Mouse (Mus musculus) MEL (cell line): Measurements from ENCODE around the gene Slc35b1. TPM values are rescaled to one million over a fixed set of nuclear protein-coding genes. Genes with fewer than 3 reads are reported as not detected.

Experiments
- DNase-seq: peaks from one replicate; pipeline ENCODE4 v3.0.0; 2011; ENCODE audit warnings: low read depth, low spot score
- H3K27ac ChIP-seq: 2 replicates; pipeline ENCODE4 v1.5.1; 2012; ENCODE audit warnings: low read depth, mild to moderate bottlenecking, control low read depth, low read length, moderate library complexity; ENCODE audit not compliant: control insufficient read depth
- H3K27me3 ChIP-seq, 2 experiments: fragments of 150-350 bp in 1 of 2; sonication (generic) in 1 of 2; 2 replicates each; pipeline ENCODE4 v1.6.1; 2012; ENCODE audit warnings: low read length in 2 of 2, mild to moderate bottlenecking in 2 of 2, improper control_type of control experiment in 1 of 2, moderate library complexity in 1 of 2; ENCODE audit not compliant: insufficient read depth in 2 of 2, control insufficient read depth in 1 of 2
- H3K36me3 ChIP-seq, 2 experiments: 2 replicates each; pipeline ENCODE4 v1.6.1; 2012 to 2014; ENCODE audit warnings: low read length in 2 of 2, improper control_type of control experiment in 1 of 2, inconsistent platforms in 1 of 2, mild to moderate bottlenecking in 1 of 2; ENCODE audit not compliant: insufficient read depth in 2 of 2, control insufficient read depth in 1 of 2
- H3K4me1 ChIP-seq, 2 experiments: fragments of 150-350 bp in 1 of 2; sonication (generic) in 1 of 2; 2 replicates each; pipeline ENCODE4 v1.6.1; 2012; ENCODE audit warnings: low read length in 2 of 2, improper control_type of control experiment in 1 of 2, mild to moderate bottlenecking in 1 of 2; ENCODE audit not compliant: insufficient read depth in 2 of 2, control insufficient read depth in 1 of 2
- H3K4me3 ChIP-seq, 2 experiments: fragments of 150-350 bp in 1 of 2; sonication (generic) in 1 of 2; 2 replicates each; pipeline ENCODE4 v1.5.1; 2012; ENCODE audit warnings: low read depth in 2 of 2, low read length in 2 of 2, mild to moderate bottlenecking in 2 of 2, moderate library complexity in 2 of 2, control low read depth in 1 of 2, improper control_type of control experiment in 1 of 2; ENCODE audit not compliant: control insufficient read depth in 1 of 2, insufficient read depth in 1 of 2
- H3K79me2 ChIP-seq: 2 replicates; pipeline ENCODE4 v1.6.1; 2012; ENCODE audit warnings: mild to moderate bottlenecking, low read length, moderate library complexity; ENCODE audit not compliant: control insufficient read depth, poor library complexity, insufficient read depth
- H3K9ac ChIP-seq: 2 replicates; pipeline ENCODE4 v1.6.1; 2012; ENCODE audit warnings: low read depth, mild to moderate bottlenecking, control low read depth, low read length, moderate library complexity; ENCODE audit not compliant: control insufficient read depth, poor library complexity, severe bottlenecking
- H3K9me3 ChIP-seq: fragments of 150-350 bp; sonication (generic); replicated peaks from 2 replicates; pipeline ENCODE4 v1.6.1; 2012; ENCODE audit warnings: mild to moderate bottlenecking, low read length, improper control_type of control experiment, moderate library complexity; ENCODE audit not compliant: insufficient read depth
- BHLHE40 ChIP-seq: IDR thresholded peaks from 2 replicates; pipeline ENCODE4 v1.6.1; 2012; ENCODE audit warnings: low read depth, mild to moderate bottlenecking, inconsistent platforms, low read length, improper control_type of control experiment, borderline replicate concordance
- CHD1 ChIP-seq: IDR thresholded peaks from 2 replicates; pipeline ENCODE4 v1.6.1; 2012; ENCODE audit warnings: low read depth, mild to moderate bottlenecking, inconsistent platforms, low read length, improper control_type of control experiment
- CHD2 ChIP-seq: IDR thresholded peaks from 2 replicates; pipeline ENCODE4 v1.6.1; 2011; ENCODE audit warnings: low read length, improper control_type of control experiment
- CTCF ChIP-seq, 3 experiments: IDR thresholded peaks in 2 of 3; conservative IDR thresholded peaks in 1 of 3; 2 replicates each; pipeline ENCODE4 v1.5.1; 2011 to 2012; ENCODE audit warnings: low read length in 3 of 3, low read depth in 2 of 3, mild to moderate bottlenecking in 2 of 3, improper control_type of control experiment in 1 of 3, inconsistent platforms in 1 of 3, mixed read lengths in 1 of 3, moderate library complexity in 1 of 3; ENCODE audit not compliant: control insufficient read depth in 1 of 3, insufficient read depth in 1 of 3, poor library complexity in 1 of 3, severe bottlenecking in 1 of 3
- E2F4 ChIP-seq: IDR thresholded peaks from 2 replicates; pipeline ENCODE4 v1.6.1; 2011; ENCODE audit warnings: low read depth, low read length, improper control_type of control experiment, borderline replicate concordance
- EP300 ChIP-seq, 2 experiments: IDR thresholded peaks; 2 replicates each; pipeline ENCODE4 v1.6.1; 2011; ENCODE audit warnings: improper control_type of control experiment in 2 of 2, low read length in 2 of 2, low read depth in 1 of 2, mild to moderate bottlenecking in 1 of 2
- ETS1 ChIP-seq: IDR thresholded peaks from 2 replicates; pipeline ENCODE4 v1.6.1; 2012; ENCODE audit warnings: low read depth, mild to moderate bottlenecking, inconsistent platforms, low read length, improper control_type of control experiment, moderate library complexity
- GABPA ChIP-seq: IDR thresholded peaks from 2 replicates; pipeline ENCODE4 v1.6.1; 2012; ENCODE audit warnings: low read depth, mild to moderate bottlenecking, inconsistent platforms, low read length, improper control_type of control experiment, moderate library complexity
- GATA1 ChIP-seq: IDR thresholded peaks from 2 replicates; pipeline ENCODE4 v1.6.1; 2011; ENCODE audit warnings: low read depth, low read length, improper control_type of control experiment
- HCFC1 ChIP-seq: IDR thresholded peaks from 2 replicates; pipeline ENCODE4 v1.6.1; 2012; ENCODE audit warnings: low read depth, mild to moderate bottlenecking, inconsistent platforms, low read length, improper control_type of control experiment, moderate library complexity
- MAFK ChIP-seq: IDR thresholded peaks from 2 replicates; pipeline ENCODE4 v1.6.1; 2011; ENCODE audit warnings: low read depth, mild to moderate bottlenecking, low read length, improper control_type of control experiment, borderline replicate concordance
- MAX ChIP-seq: IDR thresholded peaks from 2 replicates; pipeline ENCODE4 v1.6.1; 2011; ENCODE audit warnings: low read length, improper control_type of control experiment
- MEF2A ChIP-seq: IDR thresholded peaks from 2 replicates; pipeline ENCODE4 v1.6.1; 2014; ENCODE audit warnings: low read depth, mild to moderate bottlenecking, inconsistent platforms, low read length, improper control_type of control experiment; ENCODE audit not compliant: poor library complexity, insufficient replicate concordance, severe bottlenecking; ENCODE audit errors: extremely low read depth
- MXI1 ChIP-seq: IDR thresholded peaks from 2 replicates; pipeline ENCODE4 v1.6.1; 2011; ENCODE audit warnings: mild to moderate bottlenecking, low read depth, low read length, improper control_type of control experiment
- MYB ChIP-seq: IDR thresholded peaks from 2 replicates; pipeline ENCODE4 v1.6.1; 2011; ENCODE audit warnings: mild to moderate bottlenecking, low read depth, low read length, improper control_type of control experiment
- NELFE ChIP-seq: IDR thresholded peaks from 2 replicates; pipeline ENCODE4 v1.6.1; 2011; ENCODE audit warnings: low read depth, low read length, improper control_type of control experiment
- POLR2A ChIP-seq, 2 experiments: IDR thresholded peaks; 2 replicates each; pipeline ENCODE4 v1.6.1; 2011 to 2012; ENCODE audit warnings: low read length in 2 of 2, mild to moderate bottlenecking in 2 of 2, control low read depth in 1 of 2, improper control_type of control experiment in 1 of 2, low read depth in 1 of 2, moderate library complexity in 1 of 2; ENCODE audit not compliant: control insufficient read depth in 1 of 2, insufficient read depth in 1 of 2, poor library complexity in 1 of 2
- POLR2AphosphoS2 ChIP-seq: IDR thresholded peaks from 2 replicates; pipeline ENCODE4 v1.6.1; 2011; ENCODE audit warnings: low read length, improper control_type of control experiment
- POLR2AphosphoS5 ChIP-seq: IDR thresholded peaks from 2 replicates; pipeline ENCODE4 v1.6.1; 2012; ENCODE audit warnings: low read depth, borderline replicate concordance, mild to moderate bottlenecking, inconsistent platforms, low read length, moderate library complexity, mixed read lengths
- SMC3 ChIP-seq: IDR thresholded peaks from 2 replicates; pipeline ENCODE4 v1.6.1; 2011; ENCODE audit warnings: low read depth, low read length, improper control_type of control experiment
- TAL1 ChIP-seq: IDR thresholded peaks from 2 replicates; pipeline ENCODE4 v1.6.1; 2012; ENCODE audit warnings: mild to moderate bottlenecking, inconsistent platforms, low read length, moderate library complexity, mixed read lengths
- TBP ChIP-seq: IDR thresholded peaks from 2 replicates; pipeline ENCODE4 v1.8.0; 2011; ENCODE audit warnings: low read depth, low read length, improper control_type of control experiment
- ZC3H11A ChIP-seq: IDR thresholded peaks from 2 replicates; pipeline ENCODE4 v1.6.1; 2012; ENCODE audit warnings: low read depth, mild to moderate bottlenecking, inconsistent platforms, low read length, improper control_type of control experiment
- ZMIZ1 ChIP-seq: IDR thresholded peaks from 2 replicates; pipeline ENCODE4 v1.6.1; 2012; ENCODE audit warnings: low read depth, mild to moderate bottlenecking, inconsistent platforms, low read length, improper control_type of control experiment, moderate library complexity
- polyA plus RNA-seq, 2 experiments: library from polyadenylated mRNA; stranded (reverse) in 1 of 2; unstranded in 1 of 2; fragments of >175 nt in 1 of 2; fragments of >200 nt in 1 of 2; gene quantifications; 2 replicates each; pipeline versions ENCODE4 v1.2.1 to v1.2.4; 2012; ENCODE audit warnings: low replicate concordance in 2 of 2, low read depth in 1 of 2; ENCODE audit not compliant: insufficient read length in 2 of 2, insufficient read depth in 1 of 2, missing spikeins in 1 of 2
- total RNA-seq: library from RNA; depleted of rRNA; stranded (reverse); fragments of 300-350 nt; gene quantifications from 2 replicates; pipeline ENCODE4 v1.2.3, GENCODE M21; 2012

Slc35b1 gene
- total and polyA plus RNA-seq, 3 experiments, result 59.1 to 82.4 TPM; not detected in 1

GRCm38 (mm10) chr11:95379552-95379951, 4.9 kb upstream of the Slc35b1 start:
- Histone ChIP-seq H3K9me3 (no peaks in the 10 kb centered on the region), H3K27me3 (no peaks in the 10 kb centered on the region), H3K79me2 (no peaks in the 10 kb centered on the region; the same call in 1 of the 2 replicates), H3K4me3 (no peak overlapping the region), H3K4me1 (peaks cover 6 to 9% of the 10 kb centered on the region in 2 experiments; a peak in 2 of 4 replicates), H3K9ac (no peak overlapping the region), H3K36me3 (peaks cover 14 to 25% of the 10 kb centered on the region in 2 experiments), H3K27ac (peak overlapping the region; percentile 5; the same call in 1 of the 2 replicates)
- DNase-seq, result no peak
- TF ChIP-seq MEF2A (no peak), POLR2A (IDR thresholded peaks at IDR 0.05; ENCODE audit: control insufficient read depth in 1 of 2, insufficient read depth in 1 of 2, low read depth in 1 of 2, low read length in 2 of 2, poor library complexity in 1 of 2) (no peak), EP300 (IDR thresholded peaks at IDR 0.05; ENCODE audit: low read depth in 1 of 2, low read length in 2 of 2) (peak in 1 of 2 experiments; percentile 52; a peak in 1 of 4 replicates), CHD1 (no peak), GATA1 (peak; percentile 23; the same call in 1 of the 2 replicates)

- Histone ChIP-seq H3K36me3 (peaks cover 17 to 20% of the 10 kb centered on the region in 2 experiments), H3K4me1 (peaks cover 8 to 11% of the 10 kb centered on the region in 2 experiments), H3K9me3 (no peaks in the 10 kb centered on the region), H3K79me2 (peaks cover 8% of the 10 kb centered on the region), H3K9ac (no peak overlapping the region), H3K27me3 (no peaks in the 10 kb centered on the region), H3K27ac (no peak overlapping the region), H3K4me3 (no peak overlapping the region)
- no peak for DNase-seq
- TF ChIP-seq EP300 (IDR thresholded peaks at IDR 0.05; ENCODE audit: low read depth in 1 of 2, low read length in 2 of 2), result no peak
- TF ChIP-seq CTCF (IDR thresholded peaks at IDR 0.05 in 2 of 3, conservative IDR thresholded peaks at IDR 0.05 in 1 of 3; ENCODE audit: control insufficient read depth in 1 of 3, insufficient read depth in 1 of 3, low read depth in 2 of 3, low read length in 3 of 3, poor library complexity in 1 of 3, severe bottlenecking in 1 of 3), result no peak
- no peak for TF ChIP-seq POLR2AphosphoS5
- no peak for TF ChIP-seq HCFC1
- TF ChIP-seq POLR2AphosphoS2, result no peak
- no peak for TF ChIP-seq MEF2A
- TF ChIP-seq E2F4, result no peak
Observed at GRCm38 (mm10) chr11:95380711-95381110, 3.8 kb upstream of the Slc35b1 start.

GRCm38 (mm10) chr11:95381146-95381545, 3.3 kb upstream of the Slc35b1 start:
- H3K9ac ChIP-seq, result no peak overlapping the region
- no peak for DNase-seq
- H3K79me2 ChIP-seq, result peaks cover 11% of the 10 kb centered on the region
- TF ChIP-seq ETS1 (no peak), HCFC1 (no peak), GABPA (no peak), MYB (no peak), BHLHE40 (no peak), MXI1 (no peak), NELFE (no peak), SMC3 (no peak), ZMIZ1 (no peak), TBP (no peak), POLR2AphosphoS5 (no peak), MAX (no peak), EP300 (IDR thresholded peaks at IDR 0.05; ENCODE audit: low read depth in 1 of 2, low read length in 2 of 2) (no peak), CHD2 (no peak), ZC3H11A (no peak), GATA1 (no peak), CHD1 (no peak), TAL1 (no peak), MAFK (no peak)
- H3K27me3 ChIP-seq, result no peaks in the 10 kb centered on the region
- peaks cover 20 to 21% of the 10 kb centered on the region in 2 experiments for H3K36me3 ChIP-seq
- H3K4me3 ChIP-seq, result no peak overlapping the region
- no peaks in the 10 kb centered on the region for H3K9me3 ChIP-seq
- H3K4me1 ChIP-seq, result peaks cover 10 to 15% of the 10 kb centered on the region in 2 experiments
- H3K27ac ChIP-seq, result no peak overlapping the region
